Mouse (Mus musculus): ENCODE data around the gene Tgfa. TPM values are rescaled to one million over a fixed set of nuclear protein-coding genes. Genes with fewer than 3 reads are reported as not detected.

Tgfa gene
- polyA plus RNA-seq, 1 experiment = 0.20 TPM

DNA sequence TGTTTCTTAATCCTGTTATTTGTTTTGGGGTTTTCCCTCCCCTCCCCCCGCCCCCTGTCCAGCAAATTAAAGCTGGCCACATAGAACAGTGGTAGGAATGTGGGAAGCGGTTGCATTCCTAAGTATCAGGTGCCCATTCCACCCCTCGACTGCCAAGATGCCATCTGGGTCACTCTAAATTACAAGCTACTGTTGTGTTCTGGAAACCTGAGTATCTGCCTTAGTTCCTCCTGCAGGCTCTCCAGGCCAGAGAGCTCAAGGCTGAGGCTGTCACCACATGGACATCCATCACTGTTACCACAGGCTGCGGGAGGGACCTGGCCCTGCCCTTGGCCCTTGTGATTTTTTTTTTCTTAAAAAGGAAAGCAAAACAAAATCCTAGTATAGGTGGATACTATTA lies 25.9 kb upstream of the Tgfa start:
- Histone ChIP-seq H3ac (ENCODE audit: control insufficient read depth, insufficient read length) (no peak overlapping the region), H3K27me3 (ENCODE audit: control insufficient read depth, insufficient read depth, insufficient read length) (no peaks in the 10 kb centered on the region), H3K4me2 (ENCODE audit: low read depth) (peak overlapping the region; percentile 19), H3K79me2 (ENCODE audit: control insufficient read depth, insufficient read depth) (no peaks in the 10 kb centered on the region), H3K4me3 (no peak overlapping the region), H3K36me3 (ENCODE audit: control insufficient read depth, insufficient read depth) (no peaks in the 10 kb centered on the region)
- TF ChIP-seq TCF12 (IDR thresholded peaks at IDR 0.05; ENCODE audit: insufficient read depth, poor library complexity, severe bottlenecking) (peak; percentile 1), MYOG (IDR thresholded peaks at IDR 0.05; ENCODE audit: control insufficient read depth in 1 of 3, insufficient read depth in 1 of 3, insufficient read length in 2 of 3, low read depth in 2 of 3) (no peak), USF1 (IDR thresholded peaks at IDR 0.05; ENCODE audit: low read depth) (peak; percentile 8)

DNA sequence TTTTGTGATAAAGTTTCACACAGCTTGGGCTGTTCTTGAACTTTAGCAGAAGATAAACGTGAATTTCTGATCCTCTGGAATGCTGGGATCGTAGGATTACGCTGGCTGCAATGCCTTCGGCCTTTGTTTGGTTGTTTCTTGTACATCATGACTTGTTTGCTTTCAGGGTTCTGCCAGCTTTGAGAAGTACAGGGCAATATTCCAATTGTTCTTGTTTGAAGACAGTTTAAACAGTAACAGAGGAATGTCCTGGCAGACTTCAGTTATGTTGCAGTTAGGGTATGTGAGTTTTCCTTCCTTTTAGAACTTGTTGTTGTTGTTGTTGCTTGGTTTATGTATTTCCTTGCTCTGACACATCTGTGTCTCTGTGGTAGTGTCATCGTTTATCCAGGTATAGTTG lies 18.8 kb upstream of the Tgfa start:
- no peaks in the 10 kb centered on the region for H3K79me2 ChIP-seq (ENCODE audit: control insufficient read depth, insufficient read depth)
- no peak overlapping the region for H3ac ChIP-seq (ENCODE audit: control insufficient read depth, insufficient read length)
- H3K4me2 ChIP-seq (ENCODE audit: low read depth) = peak overlapping the region; percentile 9
- no peak overlapping the region for H3K4me3 ChIP-seq
- H3K36me3 ChIP-seq (ENCODE audit: control insufficient read depth, insufficient read depth) = no peaks in the 10 kb centered on the region
- TF ChIP-seq SRF (IDR thresholded peaks at IDR 0.05; ENCODE audit: control insufficient read depth, insufficient read length, low read depth) (no peak), POLR2A (IDR thresholded peaks at IDR 0.05; ENCODE audit: insufficient read length, low read depth) (no peak), MAX (IDR thresholded peaks at IDR 0.05; ENCODE audit: low read depth) (no peak), MYOD1 (IDR thresholded peaks at IDR 0.05; ENCODE audit: control insufficient read depth in 1 of 3, insufficient read length in 2 of 3, low read depth in 2 of 3) (no peak), E2F4 (IDR thresholded peaks at IDR 0.05; ENCODE audit: insufficient read depth) (no peak), REST (IDR thresholded peaks at IDR 0.05; ENCODE audit: insufficient read depth, insufficient read length) (no peak), TCF3 (IDR thresholded peaks at IDR 0.05; ENCODE audit: insufficient read length, low read depth) (no peak), MYOG (IDR thresholded peaks at IDR 0.05; ENCODE audit: control insufficient read depth in 1 of 3, insufficient read depth in 1 of 3, insufficient read length in 2 of 3, low read depth in 2 of 3) (no peak), TCF12 (IDR thresholded peaks at IDR 0.05; ENCODE audit: insufficient read depth, poor library complexity, severe bottlenecking) (no peak), POLR2AphosphoS2 (IDR thresholded peaks at IDR 0.05; ENCODE audit: insufficient read length, low read depth) (no peak)
- no peaks in the 10 kb centered on the region for H3K27me3 ChIP-seq (ENCODE audit: control insufficient read depth, insufficient read depth, insufficient read length)

DNA sequence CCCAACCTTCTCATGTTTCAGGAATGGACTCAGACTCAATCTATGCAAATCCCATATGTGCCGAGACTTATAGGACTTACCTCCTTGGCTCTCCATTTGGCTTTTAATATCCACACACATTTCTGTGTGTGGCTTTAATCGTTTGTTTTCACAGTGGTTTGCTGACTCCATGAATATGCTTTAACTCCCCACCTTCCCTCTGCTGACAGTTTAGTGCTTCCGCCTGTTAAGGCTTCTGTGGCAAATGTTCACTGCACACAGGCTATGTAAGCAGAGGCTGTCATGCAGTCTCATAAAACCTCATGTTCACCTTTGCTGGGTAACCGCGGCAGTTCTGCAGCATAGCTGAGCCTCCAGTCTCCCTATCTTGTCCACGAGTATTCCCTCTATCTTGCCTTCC lies 18.3 kb upstream of the Tgfa start:
- no peaks in the 10 kb centered on the region for H3K36me3 ChIP-seq (ENCODE audit: control insufficient read depth, insufficient read depth)
- H3K27me3 ChIP-seq (ENCODE audit: control insufficient read depth, insufficient read depth, insufficient read length) = no peaks in the 10 kb centered on the region
- no peak overlapping the region for H3K4me3 ChIP-seq
- peak overlapping the region; percentile 9 for H3K4me2 ChIP-seq (ENCODE audit: low read depth)
- H3ac ChIP-seq (ENCODE audit: control insufficient read depth, insufficient read length) = no peak overlapping the region
- no peaks in the 10 kb centered on the region for H3K79me2 ChIP-seq (ENCODE audit: control insufficient read depth, insufficient read depth)
- no peak for TF ChIP-seq SRF (IDR thresholded peaks at IDR 0.05; ENCODE audit: control insufficient read depth, insufficient read length, low read depth)
- TF ChIP-seq TCF3 (IDR thresholded peaks at IDR 0.05; ENCODE audit: insufficient read length, low read depth) = no peak
- TF ChIP-seq REST (IDR thresholded peaks at IDR 0.05; ENCODE audit: insufficient read depth, insufficient read length) = no peak
- no peak for TF ChIP-seq MYOD1 (IDR thresholded peaks at IDR 0.05; ENCODE audit: control insufficient read depth in 1 of 3, insufficient read length in 2 of 3, low read depth in 2 of 3)
- TF ChIP-seq TCF12 (IDR thresholded peaks at IDR 0.05; ENCODE audit: insufficient read depth, poor library complexity, severe bottlenecking) = no peak
- TF ChIP-seq MYOG (IDR thresholded peaks at IDR 0.05; ENCODE audit: control insufficient read depth in 1 of 3, insufficient read depth in 1 of 3, insufficient read length in 2 of 3, low read depth in 2 of 3) = no peak
- TF ChIP-seq E2F4 (IDR thresholded peaks at IDR 0.05; ENCODE audit: insufficient read depth) = no peak
- TF ChIP-seq MAX (IDR thresholded peaks at IDR 0.05; ENCODE audit: low read depth) = no peak
- TF ChIP-seq USF1 (IDR thresholded peaks at IDR 0.05; ENCODE audit: low read depth) = no peak
- TF ChIP-seq POLR2A (IDR thresholded peaks at IDR 0.05; ENCODE audit: insufficient read length, low read depth) = no peak
- no peak for TF ChIP-seq POLR2AphosphoS2 (IDR thresholded peaks at IDR 0.05; ENCODE audit: insufficient read length, low read depth)

DNA sequence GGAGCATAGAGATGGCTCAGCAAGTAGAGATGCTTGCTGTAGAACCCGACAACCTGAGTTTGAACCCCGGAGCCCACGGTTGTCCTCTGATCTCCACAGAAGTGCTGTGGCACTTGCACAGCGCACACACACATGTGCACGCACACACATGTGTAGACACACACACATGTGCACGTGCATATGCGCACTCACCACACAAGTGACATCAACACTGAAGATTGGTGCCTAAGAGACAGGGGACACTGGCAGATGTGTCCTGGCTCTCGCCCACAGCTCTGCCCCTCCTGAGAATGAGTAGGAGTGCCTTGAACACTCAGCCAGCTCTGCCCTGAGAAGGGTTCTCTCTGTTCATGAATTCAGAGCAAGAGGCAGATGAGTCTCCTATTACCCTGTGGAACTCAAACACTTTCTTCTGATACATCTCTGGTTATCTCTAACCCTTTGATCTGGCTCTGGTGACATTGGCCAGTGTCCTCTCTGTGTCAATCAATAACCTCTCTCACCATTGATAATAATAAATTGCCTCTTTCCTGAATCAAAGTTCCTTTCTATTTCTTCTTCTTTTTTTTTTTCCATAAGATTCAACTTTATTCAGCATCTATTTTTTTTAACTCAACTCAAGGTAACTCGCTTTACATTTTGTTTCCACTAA lies 17.6 kb upstream of the Tgfa start:
- H3K4me2 ChIP-seq (ENCODE audit: low read depth) = no peak overlapping the region
- TF ChIP-seq MAX (IDR thresholded peaks at IDR 0.05; ENCODE audit: low read depth) (no peak), TCF12 (IDR thresholded peaks at IDR 0.05; ENCODE audit: insufficient read depth, poor library complexity, severe bottlenecking) (no peak), E2F4 (IDR thresholded peaks at IDR 0.05; ENCODE audit: insufficient read depth) (no peak), POLR2AphosphoS2 (IDR thresholded peaks at IDR 0.05; ENCODE audit: insufficient read length, low read depth) (no peak), MYOD1 (IDR thresholded peaks at IDR 0.05; ENCODE audit: control insufficient read depth in 1 of 3, insufficient read length in 2 of 3, low read depth in 2 of 3) (no peak), REST (IDR thresholded peaks at IDR 0.05; ENCODE audit: insufficient read depth, insufficient read length) (no peak), POLR2A (IDR thresholded peaks at IDR 0.05; ENCODE audit: insufficient read length, low read depth) (no peak), SRF (IDR thresholded peaks at IDR 0.05; ENCODE audit: control insufficient read depth, insufficient read length, low read depth) (no peak), CEBPB (IDR thresholded peaks at IDR 0.05; ENCODE audit: insufficient read depth, poor library complexity, severe bottlenecking) (no peak), USF1 (IDR thresholded peaks at IDR 0.05; ENCODE audit: low read depth) (no peak), TCF3 (IDR thresholded peaks at IDR 0.05; ENCODE audit: insufficient read length, low read depth) (no peak), MYOG (IDR thresholded peaks at IDR 0.05; ENCODE audit: control insufficient read depth in 1 of 3, insufficient read depth in 1 of 3, insufficient read length in 2 of 3, low read depth in 2 of 3) (no peak)
- no peaks in the 10 kb centered on the region for H3K27me3 ChIP-seq (ENCODE audit: control insufficient read depth, insufficient read depth, insufficient read length)
- no peak overlapping the region for H3K4me3 ChIP-seq
- H3K79me2 ChIP-seq (ENCODE audit: control insufficient read depth, insufficient read depth) = no peaks in the 10 kb centered on the region
- H3K36me3 ChIP-seq (ENCODE audit: control insufficient read depth, insufficient read depth) = no peaks in the 10 kb centered on the region
- no peak overlapping the region for H3ac ChIP-seq (ENCODE audit: control insufficient read depth, insufficient read length)

DNA sequence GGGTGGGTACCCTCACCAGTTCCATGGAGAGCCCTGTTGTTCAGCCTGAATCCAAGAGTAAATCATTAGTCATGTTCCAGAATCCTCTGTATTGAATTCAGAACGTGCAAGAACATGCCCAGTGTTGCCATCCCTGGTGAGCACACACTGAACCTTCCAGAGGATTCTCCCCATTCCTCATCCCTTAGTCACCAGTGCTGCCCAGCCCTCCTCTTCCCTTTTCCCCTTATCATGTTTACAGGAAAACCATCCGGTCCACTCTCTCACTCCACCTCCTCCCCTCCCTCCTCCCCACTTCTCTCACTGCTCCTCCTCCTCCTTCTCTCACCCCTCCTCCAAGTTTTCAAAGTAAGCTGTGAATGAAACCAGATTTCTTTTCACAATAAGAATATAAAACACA lies 14.4 kb upstream of the Tgfa start:
- H3K36me3 ChIP-seq (ENCODE audit: control insufficient read depth, insufficient read depth) = no peaks in the 10 kb centered on the region
- no peaks in the 10 kb centered on the region for H3K79me2 ChIP-seq (ENCODE audit: control insufficient read depth, insufficient read depth)
- no peak for TF ChIP-seq SRF (IDR thresholded peaks at IDR 0.05; ENCODE audit: control insufficient read depth, insufficient read length, low read depth)
- no peak for TF ChIP-seq POLR2AphosphoS2 (IDR thresholded peaks at IDR 0.05; ENCODE audit: insufficient read length, low read depth)
- no peak for TF ChIP-seq MAX (IDR thresholded peaks at IDR 0.05; ENCODE audit: low read depth)
- TF ChIP-seq REST (IDR thresholded peaks at IDR 0.05; ENCODE audit: insufficient read depth, insufficient read length) = no peak
- TF ChIP-seq MYOD1 (IDR thresholded peaks at IDR 0.05; ENCODE audit: control insufficient read depth in 1 of 3, insufficient read length in 2 of 3, low read depth in 2 of 3) = no peak
- TF ChIP-seq E2F4 (IDR thresholded peaks at IDR 0.05; ENCODE audit: insufficient read depth) = no peak
- TF ChIP-seq MYOG (IDR thresholded peaks at IDR 0.05; ENCODE audit: control insufficient read depth in 1 of 3, insufficient read depth in 1 of 3, insufficient read length in 2 of 3, low read depth in 2 of 3) = no peak
- no peak for TF ChIP-seq TCF3 (IDR thresholded peaks at IDR 0.05; ENCODE audit: insufficient read length, low read depth)
- no peak for TF ChIP-seq POLR2A (IDR thresholded peaks at IDR 0.05; ENCODE audit: insufficient read length, low read depth)
- TF ChIP-seq TCF12 (IDR thresholded peaks at IDR 0.05; ENCODE audit: insufficient read depth, poor library complexity, severe bottlenecking) = no peak
- no peak for TF ChIP-seq USF1 (IDR thresholded peaks at IDR 0.05; ENCODE audit: low read depth)
- TF ChIP-seq CEBPB (IDR thresholded peaks at IDR 0.05; ENCODE audit: insufficient read depth, poor library complexity, severe bottlenecking) = no peak
- no peak overlapping the region for H3K4me3 ChIP-seq
- no peak overlapping the region for H3ac ChIP-seq (ENCODE audit: control insufficient read depth, insufficient read length)
- H3K4me2 ChIP-seq (ENCODE audit: low read depth) = peak overlapping the region; percentile 37
- H3K27me3 ChIP-seq (ENCODE audit: control insufficient read depth, insufficient read depth, insufficient read length) = no peaks in the 10 kb centered on the region
